Mouse (Mus musculus) CH12.LX (cell line): Measurements from ENCODE around the gene Aplp1. TPM values are rescaled to one million over a fixed set of nuclear protein-coding genes. Genes with fewer than 3 reads are reported as not detected.

Source experiments
- DNase-seq: peaks from one replicate; pipeline ENCODE4 v3.0.0-alpha.2; 2013; ENCODE audit errors: extremely low read depth
- H3K27ac ChIP-seq: 2 replicates; pipeline ENCODE4 v1.5.1; 2012; ENCODE audit warnings: low read depth, mild to moderate bottlenecking, control low read depth, moderate library complexity; ENCODE audit not compliant: insufficient read depth
- H3K27me3 ChIP-seq: replicated peaks from 2 replicates; pipeline ENCODE3; 2012; ENCODE audit warnings: inconsistent platforms
- H3K36me3 ChIP-seq, 2 experiments: replicated peaks in 1 of 2; 2 replicates each; pipeline versions ENCODE3 to v1.6.1; 2012; ENCODE audit warnings: inconsistent platforms in 1 of 2, low read length in 1 of 2, mild to moderate bottlenecking in 1 of 2, mixed read lengths in 1 of 2, moderate library complexity in 1 of 2; ENCODE audit not compliant: control insufficient read depth in 1 of 2, insufficient read depth in 1 of 2
- H3K4me1 ChIP-seq, 2 experiments: 2 replicates each; pipeline ENCODE4 v1.6.1; 2012; ENCODE audit warnings: inconsistent platforms in 1 of 2, moderate library complexity in 1 of 2; ENCODE audit not compliant: insufficient read depth in 2 of 2, control insufficient read depth in 1 of 2
- H3K4me2 ChIP-seq: 2 replicates; pipeline ENCODE4 v1.6.1; 2012; ENCODE audit warnings: low read depth, mild to moderate bottlenecking, control low read depth; ENCODE audit not compliant: poor library complexity, insufficient read depth, severe bottlenecking
- H3K4me3 ChIP-seq, 3 experiments: fragments of 150-350 bp in 1 of 3; sonication (generic) in 1 of 3; replicated peaks in 1 of 3; 2 replicates each; pipeline versions ENCODE3 to v1.5.1; 2011 to 2012; ENCODE audit warnings: low read depth in 2 of 3, low read length in 2 of 3, mild to moderate bottlenecking in 2 of 3, moderate library complexity in 2 of 3, control low read depth in 1 of 3, improper control_type of control experiment in 1 of 3, inconsistent platforms in 1 of 3, mixed read lengths in 1 of 3; ENCODE audit not compliant: poor library complexity in 1 of 3
- H3K79me2 ChIP-seq: replicated peaks from 2 replicates; pipeline ENCODE4 v1.6.1; 2012; ENCODE audit warnings: mild to moderate bottlenecking, moderate library complexity; ENCODE audit not compliant: control insufficient read depth, poor library complexity, insufficient read depth, severe bottlenecking; ENCODE audit errors: extremely low read depth
- H3K9ac ChIP-seq: 2 replicates; pipeline ENCODE4 v1.6.1; 2012; ENCODE audit warnings: low read depth, mild to moderate bottlenecking, control low read depth, moderate library complexity; ENCODE audit not compliant: insufficient read depth
- H3K9me3 ChIP-seq: replicated peaks from 2 replicates; pipeline ENCODE3; 2012; ENCODE audit warnings: low read length, inconsistent platforms, mixed read lengths
- BHLHE40 ChIP-seq: IDR thresholded peaks from 2 replicates; pipeline ENCODE4 v1.6.1; 2011; ENCODE audit warnings: mild to moderate bottlenecking, low read depth, low read length, improper control_type of control experiment
- CHD1 ChIP-seq: IDR thresholded peaks from 2 replicates; pipeline ENCODE4 v1.6.1; 2012; ENCODE audit warnings: low read depth, low read length, improper control_type of control experiment, inconsistent platforms
- CTCF ChIP-seq, 2 experiments: IDR thresholded peaks in 1 of 2; conservative IDR thresholded peaks in 1 of 2; 2 replicates each; pipeline ENCODE4 v1.5.1; 2011 to 2012; ENCODE audit warnings: low read depth in 2 of 2, low read length in 2 of 2, improper control_type of control experiment in 1 of 2, inconsistent platforms in 1 of 2, mild to moderate bottlenecking in 1 of 2, moderate library complexity in 1 of 2
- E2F4 ChIP-seq: IDR thresholded peaks from 2 replicates; pipeline ENCODE4 v1.6.1; 2011; ENCODE audit warnings: low read depth, low read length, improper control_type of control experiment; ENCODE audit not compliant: insufficient replicate concordance
- EP300 ChIP-seq: IDR thresholded peaks from 2 replicates; pipeline ENCODE4 v1.6.1; 2011; ENCODE audit warnings: low read length, improper control_type of control experiment
- HCFC1 ChIP-seq: IDR thresholded peaks from 2 replicates; pipeline ENCODE4 v1.6.1; 2012; ENCODE audit warnings: low read depth, mild to moderate bottlenecking, inconsistent platforms, low read length, improper control_type of control experiment
- IRF4 ChIP-seq: IDR thresholded peaks from 2 replicates; pipeline ENCODE4 v1.6.1; 2014; ENCODE audit warnings: low read depth, mild to moderate bottlenecking, inconsistent platforms, low read length, improper control_type of control experiment
- KAT2A ChIP-seq: IDR thresholded peaks from 2 replicates; pipeline ENCODE4 v1.6.1; 2012; ENCODE audit warnings: low read length, improper control_type of control experiment, inconsistent platforms; ENCODE audit not compliant: insufficient replicate concordance
- MAX ChIP-seq: IDR thresholded peaks from 2 replicates; pipeline ENCODE4 v1.6.1; 2011; ENCODE audit warnings: low read length, improper control_type of control experiment
- MEF2A ChIP-seq: IDR thresholded peaks from 2 replicates; pipeline ENCODE4 v1.6.1; 2014; ENCODE audit warnings: low read depth, mild to moderate bottlenecking, inconsistent platforms, low read length, improper control_type of control experiment, borderline replicate concordance
- MXI1 ChIP-seq: IDR thresholded peaks from 2 replicates; pipeline ENCODE4 v1.6.1; 2011; ENCODE audit warnings: mild to moderate bottlenecking, low read depth, low read length, improper control_type of control experiment
- POLR2AphosphoS2 ChIP-seq: IDR thresholded peaks from 2 replicates; pipeline ENCODE4 v1.6.1; 2011; ENCODE audit warnings: low read depth, low read length, improper control_type of control experiment
- RAD21 ChIP-seq: IDR thresholded peaks from 2 replicates; pipeline ENCODE4 v1.6.1; 2011; ENCODE audit warnings: low read depth, mild to moderate bottlenecking, low read length, improper control_type of control experiment, moderate library complexity
- SIN3A ChIP-seq: IDR thresholded peaks from 2 replicates; pipeline ENCODE4 v1.6.1; 2012; ENCODE audit warnings: low read length, improper control_type of control experiment, inconsistent platforms
- TBP ChIP-seq: conservative IDR thresholded peaks from 2 replicates; pipeline ENCODE4 v1.6.1; 2011; ENCODE audit warnings: low read depth, low read length, improper control_type of control experiment
- TCF12 ChIP-seq: IDR thresholded peaks from 2 replicates; pipeline ENCODE4 v1.6.1; 2014; ENCODE audit warnings: low read depth, mild to moderate bottlenecking, inconsistent platforms, low read length, improper control_type of control experiment
- USF2 ChIP-seq: conservative IDR thresholded peaks from 2 replicates; pipeline ENCODE4 v1.6.1; 2011; ENCODE audit warnings: low read depth, low read length, improper control_type of control experiment
- ZC3H11A ChIP-seq: IDR thresholded peaks from 2 replicates; pipeline ENCODE4 v1.6.1; 2012; ENCODE audit warnings: low read depth, mild to moderate bottlenecking, inconsistent platforms, low read length, improper control_type of control experiment
- ZKSCAN1 ChIP-seq: IDR thresholded peaks from 2 replicates; pipeline ENCODE4 v1.6.1; 2012; ENCODE audit warnings: low read depth, inconsistent platforms, low read length, improper control_type of control experiment, borderline replicate concordance
- ZMIZ1 ChIP-seq: IDR thresholded peaks from 2 replicates; pipeline ENCODE4 v1.6.1; 2012; ENCODE audit warnings: low read depth, mild to moderate bottlenecking, inconsistent platforms, low read length, improper control_type of control experiment
- ZNF384 ChIP-seq: IDR thresholded peaks from 2 replicates; pipeline ENCODE4 v1.6.1; 2012; ENCODE audit warnings: low read depth, low read length, improper control_type of control experiment, inconsistent platforms
- dilution Hi-C: fragments of 300-500 bp; cut with MboI; formaldehyde crosslinking; loops from 2 replicates; pipeline ENCODE4 v1.14.3; 2020; ENCODE audit warnings: low sequenced_read_pairs; ENCODE audit not compliant: extremely low pct_unique_long_range_greater_than_20kb, extremely low pct_ligation_motif_present
- in situ Hi-C: fragments of 300-500 bp; cut with MboI; formaldehyde crosslinking; loops from 3 replicates; pipeline ENCODE4 v1.14.3; 2019; ENCODE audit warnings: low sequenced_read_pairs, low pct_ligation_motif_present, low pct_unique_long_range_greater_than_20kb, mixed read lengths
- polyA plus RNA-seq: library from polyadenylated mRNA; unstranded; fragments of >175 nt; gene quantifications from 2 replicates; pipeline ENCODE4 v1.2.1, GENCODE M21; 2012; ENCODE audit warnings: low read depth; ENCODE audit not compliant: insufficient read length
- total RNA-seq, 2 experiments: library from RNA; depleted of rRNA; stranded (reverse); fragments of 300-350 nt in 1 of 2; fragments of >200 nt in 1 of 2; gene quantifications; 2 replicates each; pipeline ENCODE4 v1.2.3; 2012 to 2014

Aplp1 gene
- total and polyA plus RNA-seq, 3 experiments = 0.10 to 0.93 TPM; not detected in 1

DNA sequence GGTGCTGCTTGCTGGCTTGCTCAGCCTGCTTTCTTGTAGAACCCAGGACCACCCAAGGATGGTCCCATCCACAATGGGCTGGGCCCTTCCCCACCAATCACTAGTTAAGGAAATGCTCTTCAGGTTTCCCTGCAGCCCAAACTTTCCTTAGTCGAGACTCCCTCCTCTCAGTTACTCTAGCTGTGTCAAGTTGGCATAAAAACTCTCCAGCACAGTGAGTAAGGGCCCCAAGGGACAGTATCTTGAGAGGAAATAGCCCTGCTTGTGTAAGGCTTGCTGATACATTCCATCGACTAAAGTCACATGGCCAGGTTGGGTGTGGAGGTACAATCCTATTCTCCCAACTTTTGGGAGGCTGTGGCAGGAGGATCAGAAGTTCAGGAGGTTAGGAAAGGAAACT lies 15.1 kb downstream of the Aplp1 start:
- H3K4me2 ChIP-seq = no peak overlapping the region
- in situ Hi-C loops (no loop called here), dilution Hi-C loops (no loop called here)
- no peak overlapping the region for H3K4me3 ChIP-seq
- H3K27me3 ChIP-seq = peaks cover 12% of the 10 kb centered on the region
- DNase-seq = no peak
- no peaks in the 10 kb centered on the region for H3K9me3 ChIP-seq
- peak overlapping the region; percentile 33 for H3K27ac ChIP-seq
- H3K9ac ChIP-seq = no peak overlapping the region
- peaks cover 32 to 41% of the 10 kb centered on the region in 2 experiments for H3K36me3 ChIP-seq
- TF ChIP-seq IRF4 (no peak), ZMIZ1 (no peak), BHLHE40 (0 out of 2 replicates have a peak, but pooled peaks have one; percentile 6), ZC3H11A (no peak), EP300 (0 out of 2 replicates have a peak, but pooled peaks have one; percentile 17), MAX (0 out of 2 replicates have a peak, but pooled peaks have one; percentile 32), ZKSCAN1 (no peak)
- no peaks in the 10 kb centered on the region for H3K79me2 ChIP-seq
- H3K4me1 ChIP-seq = peaks cover 10 to 59% of the 10 kb centered on the region in 2 experiments

DNA sequence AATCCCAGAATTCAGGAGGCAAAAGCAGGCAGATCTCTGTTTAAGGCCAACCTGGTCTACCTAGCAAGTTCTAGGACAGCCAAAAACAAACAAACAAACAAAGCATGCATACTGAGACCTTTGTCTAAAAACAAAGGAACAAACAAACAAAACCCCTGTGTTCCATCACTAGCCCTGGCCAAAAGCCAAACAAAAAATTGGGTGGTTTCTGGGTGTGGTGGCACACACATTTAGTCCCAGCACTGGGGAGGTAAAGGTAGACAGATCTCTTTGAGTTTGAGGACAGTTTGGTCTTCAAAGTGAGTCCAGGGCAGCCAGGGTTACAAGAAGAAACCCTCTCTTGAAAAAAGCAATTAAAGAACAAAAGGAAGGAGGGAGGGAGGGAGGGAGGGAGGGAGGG lies 16.0 kb downstream of the Aplp1 start:
- Histone ChIP-seq H3K4me2 (no peak overlapping the region), H3K27ac (no peak overlapping the region)
- peak; percentile 65; the same call in 1 of the 2 replicates for TF ChIP-seq ZMIZ1
- no peak for TF ChIP-seq SIN3A
- TF ChIP-seq, all 38 proteins: peak for 1
- H3K36me3 ChIP-seq = peaks cover 40 to 49% of the 10 kb centered on the region in 2 experiments
- no peak for DNase-seq
- H3K9me3 ChIP-seq = no peaks in the 10 kb centered on the region
- H3K9ac ChIP-seq = no peak overlapping the region
- H3K27me3 ChIP-seq = peaks cover 5% of the 10 kb centered on the region
- dilution Hi-C loops (no loop called here), in situ Hi-C loops (loop anchor here (5.0 kb wide), 1 partner anchor 37 kb away; no protein-coding TSS in a partner anchor)
- H3K79me2 ChIP-seq = 0 out of 2 replicates have a peak, but pooled peaks cover 4% of the 10 kb centered on the region
- H3K4me1 ChIP-seq = peaks cover 10 to 68% of the 10 kb centered on the region in 2 experiments
- H3K4me3 ChIP-seq = no peak overlapping the region

DNA sequence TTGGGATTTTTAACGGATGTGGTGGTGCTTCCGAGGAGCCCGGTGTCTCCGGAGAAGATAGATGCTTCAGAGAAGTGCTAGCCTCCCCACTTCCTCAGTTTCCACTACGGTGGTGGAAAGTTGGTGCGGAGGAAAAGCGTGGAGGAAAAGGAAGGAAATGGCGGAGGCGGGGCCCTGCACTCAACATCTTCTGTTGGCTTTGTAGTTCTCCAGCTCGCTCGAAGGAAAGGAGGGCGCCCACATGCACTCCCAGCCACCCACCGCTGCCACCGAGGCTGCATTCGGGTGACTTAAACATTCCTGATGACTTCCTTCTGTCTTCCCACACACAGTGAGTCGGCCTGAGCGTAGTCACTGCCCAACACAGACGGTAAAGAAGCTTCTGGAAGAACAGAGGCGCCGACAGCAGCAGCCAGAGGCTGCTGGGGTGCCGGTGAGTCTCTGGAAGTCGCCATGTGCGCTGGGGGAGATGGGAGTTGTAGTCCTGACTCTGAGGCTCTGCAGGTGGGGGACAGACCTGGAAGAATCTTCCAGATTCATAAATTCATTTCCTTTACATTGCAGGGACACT lies 22.2 kb downstream of the Aplp1 start:
- dilution Hi-C loops = no loop called here
- Histone ChIP-seq H3K9ac (peak overlapping the region; percentile 85), H3K9me3 (peaks cover 8% of the 10 kb centered on the region), H3K36me3 (peaks cover 42 to 60% of the 10 kb centered on the region in 2 experiments), H3K4me1 (peaks cover 9 to 66% of the 10 kb centered on the region in 2 experiments), H3K4me2 (peak overlapping the region; percentile 82), H3K27me3 (no peaks in the 10 kb centered on the region), H3K79me2 (peaks cover 22% of the 10 kb centered on the region), H3K4me3 (peak overlapping the region; percentile 85 to 93 (median 92)), H3K27ac (peak overlapping the region; percentile 61; the same call in 1 of the 2 replicates)
- in situ Hi-C loops = no loop called here
- TF ChIP-seq MAX (no peak), HCFC1 (peak; percentile 76), MEF2A (no peak), POLR2AphosphoS2 (no peak), TBP (no peak), MXI1 (peak; percentile 60; the same call in 1 of the 2 replicates), USF2 (no peak), CHD1 (no peak), CTCF (conservative IDR thresholded peaks at IDR 0.05 in 1 of 2, IDR thresholded peaks at IDR 0.05 in 1 of 2; ENCODE audit: low read depth in 2 of 2, low read length in 2 of 2) (no peak), RAD21 (no peak), TCF12 (0 out of 2 replicates have a peak, but pooled peaks have one; percentile 8), ZKSCAN1 (no peak), ZNF384 (no peak), E2F4 (no peak), ZMIZ1 (no peak), KAT2A (no peak)
- no peak for DNase-seq
